Mouse (Mus musculus) erythroblast, embryonic 14.5 days (primary cell): ENCODE data around the gene Dync1i2.

Source experiments
- GATA1 ChIP-seq: IDR thresholded peaks from 2 replicates; pipeline ENCODE4 v1.6.1; 2012; ENCODE audit warnings: low read length, inconsistent platforms, mixed read lengths
- TAL1 ChIP-seq: IDR thresholded peaks from 3 replicates; pipeline ENCODE4 v1.6.1; 2012; ENCODE audit warnings: low read length, inconsistent platforms, mixed read lengths

- TF ChIP-seq GATA1 (no peak), TAL1 (no peak)
These were observed 87.2 kb downstream of the Dync1i2 start for GRCm38 (mm10) chr2:71298729-71299128.
